Mouse (Mus musculus) urinary bladder, adult 18-20 months (tissue): ENCODE data around the gene Iqcn.

Experiments used
- DNase-seq, 2 experiments: peaks; one replicate each; pipeline ENCODE4 v3.0.0; 2022; ENCODE audit warnings: low spot score in 2 of 2, mixed read lengths in 2 of 2

The Iqcn gene

GRCm38 (mm10) chr8:70678679-70679078 is 24.6 kb upstream of the Iqcn start:
- DNase-seq, result no peak

DNA sequence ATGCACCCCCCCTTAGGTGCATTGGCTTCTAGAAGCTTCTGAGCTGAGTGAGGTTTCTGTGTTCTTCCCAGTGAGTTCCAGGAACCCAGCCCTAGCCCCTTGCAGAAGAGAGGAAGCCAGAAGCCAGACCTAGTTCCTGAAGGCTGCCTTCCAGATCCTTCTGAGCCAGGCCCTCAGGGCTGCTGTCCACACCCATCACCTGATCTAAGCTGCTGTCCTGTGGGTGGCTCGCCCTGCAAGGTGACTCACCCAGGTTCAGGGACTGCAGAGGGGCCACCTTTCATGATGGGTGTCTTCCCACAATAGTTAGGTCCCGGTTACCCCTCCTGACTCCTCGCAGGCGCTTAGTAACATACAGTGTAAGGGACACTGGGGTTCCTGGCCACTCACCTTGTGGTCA is 23.9 kb upstream of the Iqcn start:
- DNase-seq, result no peak

DNA sequence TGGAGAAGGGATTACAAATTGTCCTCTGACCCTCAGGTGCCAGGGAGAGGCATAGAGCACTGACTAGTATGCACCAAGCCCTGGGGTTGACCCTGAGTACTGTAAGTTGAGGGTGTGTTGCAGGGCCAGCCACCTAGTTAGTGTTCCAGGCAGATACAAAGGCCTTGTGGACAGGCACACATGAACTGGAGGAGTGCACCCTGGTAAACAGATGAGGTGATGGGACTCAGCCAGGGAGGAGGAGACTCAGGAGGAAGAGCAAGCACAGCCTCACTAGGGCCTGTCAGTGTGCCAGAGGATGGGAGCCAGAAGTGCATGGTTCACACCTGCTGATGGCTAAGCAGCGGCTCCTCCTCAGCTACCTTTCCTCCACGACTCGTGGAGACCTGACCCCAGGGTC is 23.2 kb upstream of the Iqcn start:
- no peak for DNase-seq

GRCm38 (mm10) chr8:70681410-70681809 is 21.8 kb upstream of the Iqcn start:
- no peak for DNase-seq

- peak; percentile 58 to 81 for DNase-seq
These were observed 21.1 kb upstream of the Iqcn start for GRCm38 (mm10) chr8:70682193-70682592.

DNA sequence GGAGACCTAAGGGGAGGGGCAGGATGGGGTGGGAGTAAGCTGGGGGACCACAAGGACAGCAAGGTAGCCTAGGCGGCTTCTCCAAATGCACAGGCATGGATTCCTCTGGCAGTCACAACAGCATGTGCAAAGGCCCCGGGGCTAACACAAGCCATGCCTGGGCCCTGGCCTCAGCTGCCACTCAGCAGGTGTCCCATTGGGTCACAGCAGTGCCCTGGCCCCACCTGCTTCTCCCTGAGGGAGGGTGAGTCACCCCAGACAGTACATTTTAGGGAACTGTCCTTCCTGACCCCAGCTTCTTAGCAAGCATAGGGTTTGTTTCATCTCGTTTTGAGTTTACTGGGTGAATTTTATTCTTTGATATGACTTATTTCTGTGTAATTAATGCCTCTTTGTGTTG is 20.6 kb upstream of the Iqcn start:
- DNase-seq, result no peak

- DNase-seq, result no peak
These were observed 19.0 kb upstream of the Iqcn start for GRCm38 (mm10) chr8:70684291-70684690.

GRCm38 (mm10) chr8:70687576-70687975 is 15.7 kb upstream of the Iqcn start:
- no peak for DNase-seq

DNA sequence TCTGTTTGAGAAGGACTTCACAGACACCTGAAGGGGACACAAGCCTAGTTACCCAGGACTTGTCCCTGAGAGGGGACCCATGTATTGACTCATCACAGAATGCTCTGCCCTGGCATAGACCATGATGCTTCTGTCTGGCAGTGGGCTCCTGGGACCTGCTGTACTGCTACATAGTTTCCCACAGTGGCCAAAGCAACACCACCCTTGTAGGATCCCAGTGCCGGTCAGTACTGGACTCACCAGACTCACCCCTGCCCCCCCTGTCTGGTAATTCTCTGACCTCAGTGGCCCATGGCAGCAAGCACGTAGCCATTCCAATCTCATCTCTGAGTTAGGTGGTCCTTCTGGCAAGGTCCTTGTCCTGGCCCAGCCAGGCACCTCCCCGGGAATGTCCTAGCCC is 15.1 kb upstream of the Iqcn start:
- no peak for DNase-seq

- no peak for DNase-seq
These were observed 13.3 kb upstream of the Iqcn start for GRCm38 (mm10) chr8:70689892-70690390.

DNA sequence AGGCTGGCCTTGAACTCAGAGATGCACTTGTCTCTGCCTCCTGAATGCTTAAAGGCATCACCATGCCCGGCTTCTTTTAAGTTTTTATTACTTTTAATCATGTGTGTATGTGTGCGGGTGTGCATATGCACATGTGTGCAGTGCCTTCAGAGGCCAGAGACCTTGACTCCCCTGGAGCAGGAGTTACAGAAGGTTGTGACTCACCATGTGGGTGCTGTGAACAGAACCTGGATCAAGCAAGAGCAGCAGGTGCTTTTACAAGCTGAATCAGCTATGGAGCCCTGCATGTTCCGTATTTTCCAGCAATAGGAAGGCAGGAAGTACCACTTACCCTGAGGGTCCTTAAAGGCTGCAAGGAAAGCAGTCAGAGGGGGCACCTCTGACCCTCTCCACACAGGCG is 12.0 kb upstream of the Iqcn start:
- no peak for DNase-seq

DNA sequence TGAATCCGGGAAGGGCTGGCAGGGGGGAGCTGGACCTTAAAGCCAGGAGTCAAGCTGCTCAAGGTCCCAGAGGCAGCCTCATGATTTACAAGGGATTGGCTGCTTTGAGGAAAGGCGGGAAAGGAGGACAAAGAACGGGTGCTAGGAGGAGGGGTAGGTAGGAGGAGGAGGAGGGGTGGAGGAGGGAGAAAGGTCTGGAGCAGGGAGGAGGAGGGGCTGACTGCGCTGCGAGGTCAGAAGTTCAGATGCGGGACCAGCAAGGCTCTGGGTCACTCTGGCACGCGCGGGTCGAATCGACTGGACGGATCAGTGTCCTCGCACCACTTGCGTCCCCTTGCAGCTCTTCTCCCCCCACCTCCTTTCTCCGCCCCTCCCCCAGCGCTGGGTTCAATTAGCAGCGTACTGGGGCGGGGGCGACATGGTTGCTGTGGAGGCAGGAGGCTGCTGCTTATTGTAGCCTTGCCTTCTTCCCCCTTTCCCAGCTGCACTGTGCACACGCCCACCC is 11.5 kb upstream of the Iqcn start:
- DNase-seq, result no peak

DNA sequence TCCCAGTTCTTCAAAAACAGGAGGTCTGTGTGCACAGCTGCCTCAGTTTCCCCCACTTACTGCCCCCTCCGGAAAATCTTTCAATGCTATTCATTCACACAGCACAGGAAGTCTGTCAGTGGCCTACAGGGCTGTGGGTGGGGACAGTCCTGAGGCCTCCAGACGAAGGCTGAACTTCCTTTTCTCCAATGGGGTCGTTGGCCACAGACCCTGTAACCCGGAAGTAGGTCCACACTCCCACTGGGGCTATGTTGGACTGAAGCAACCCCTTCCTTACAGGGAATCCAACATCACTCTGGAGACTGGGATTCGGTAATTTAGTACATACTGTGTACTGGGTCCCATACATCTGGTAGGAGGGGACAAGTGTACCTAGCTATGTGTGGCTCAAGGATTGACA is 9.6 kb upstream of the Iqcn start:
- DNase-seq, result no peak

DNA sequence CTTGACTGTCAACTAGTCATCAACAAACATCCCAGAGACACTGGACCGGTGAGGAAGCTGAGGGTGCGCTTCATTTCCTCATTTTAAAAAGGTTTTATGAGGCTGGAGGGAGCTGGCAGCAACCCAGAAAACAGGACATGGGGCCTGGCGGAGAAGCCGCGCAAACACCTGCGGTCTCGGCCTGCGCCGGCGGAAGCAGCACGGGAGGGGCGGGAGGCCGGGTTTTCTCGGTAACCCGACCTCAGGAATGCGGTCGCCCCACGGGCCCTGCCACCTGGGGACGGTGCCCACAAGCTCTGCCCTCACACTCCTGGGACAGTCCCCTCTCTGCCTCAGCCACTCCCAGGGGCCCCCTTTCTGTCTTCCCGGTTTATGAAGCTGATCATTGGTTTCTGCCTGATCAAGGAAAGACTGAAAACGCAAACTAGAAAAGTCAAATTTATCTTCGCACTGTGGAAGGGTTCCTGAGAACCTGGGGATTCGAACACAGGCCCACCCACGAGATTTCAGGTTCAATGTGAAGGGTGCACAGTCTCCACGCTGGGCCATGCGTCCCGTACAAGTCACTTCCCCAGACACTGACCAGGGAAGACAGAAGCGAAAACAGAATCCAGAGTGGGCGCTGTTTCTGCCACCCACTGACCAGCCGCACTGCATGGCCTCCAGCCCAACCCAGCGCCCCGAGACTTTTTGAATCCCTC is 7.8 kb upstream of the Iqcn start:
- peak in 1 of 2 experiments; percentile 61 for DNase-seq

DNA sequence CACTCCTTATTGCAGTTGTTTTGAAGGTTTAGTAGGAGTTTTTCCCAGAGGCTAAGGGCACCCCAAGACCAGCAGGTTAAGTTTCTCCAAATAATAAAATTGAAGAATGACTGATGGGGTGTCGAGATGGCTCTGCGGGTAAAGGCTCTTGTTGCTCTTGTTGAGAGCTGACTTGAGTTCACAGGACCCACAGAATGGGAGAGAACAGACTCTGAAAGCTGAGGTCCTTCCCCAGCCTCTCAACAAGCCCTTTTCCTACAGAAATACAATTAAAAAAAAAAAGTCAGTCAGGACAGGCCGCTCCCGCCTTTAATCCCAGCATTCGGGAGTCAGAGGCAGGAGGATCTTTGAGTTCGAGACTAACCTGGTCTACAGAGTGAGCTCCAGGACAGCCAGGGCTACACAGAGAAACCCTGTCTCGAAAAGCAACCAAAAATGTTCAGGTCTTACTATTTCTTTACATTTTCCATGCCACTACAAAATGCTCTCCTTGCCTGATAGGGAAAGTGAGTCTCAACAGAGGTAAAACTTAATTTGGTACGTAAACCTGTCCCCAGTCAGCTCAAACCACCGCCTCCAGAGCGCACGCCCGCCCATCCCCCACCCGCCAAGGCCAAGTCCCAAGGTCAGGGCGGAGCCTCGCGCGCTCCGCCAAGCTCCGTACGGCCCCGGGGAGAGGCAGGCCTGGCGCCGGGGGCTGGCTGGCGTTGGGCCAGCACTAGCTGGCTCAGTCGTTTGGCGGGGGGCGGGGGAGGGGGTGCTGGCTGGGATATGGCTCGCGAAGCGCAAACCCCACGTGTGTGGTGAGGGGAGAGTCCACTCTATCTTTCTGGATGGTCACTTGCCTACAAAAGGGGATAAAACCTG is 7.0 kb upstream of the Iqcn start:
- peak in 1 of 2 experiments; percentile 65 for DNase-seq

GRCm38 (mm10) chr8:70696946-70697345 is 6.3 kb upstream of the Iqcn start:
- no peak for DNase-seq

DNA sequence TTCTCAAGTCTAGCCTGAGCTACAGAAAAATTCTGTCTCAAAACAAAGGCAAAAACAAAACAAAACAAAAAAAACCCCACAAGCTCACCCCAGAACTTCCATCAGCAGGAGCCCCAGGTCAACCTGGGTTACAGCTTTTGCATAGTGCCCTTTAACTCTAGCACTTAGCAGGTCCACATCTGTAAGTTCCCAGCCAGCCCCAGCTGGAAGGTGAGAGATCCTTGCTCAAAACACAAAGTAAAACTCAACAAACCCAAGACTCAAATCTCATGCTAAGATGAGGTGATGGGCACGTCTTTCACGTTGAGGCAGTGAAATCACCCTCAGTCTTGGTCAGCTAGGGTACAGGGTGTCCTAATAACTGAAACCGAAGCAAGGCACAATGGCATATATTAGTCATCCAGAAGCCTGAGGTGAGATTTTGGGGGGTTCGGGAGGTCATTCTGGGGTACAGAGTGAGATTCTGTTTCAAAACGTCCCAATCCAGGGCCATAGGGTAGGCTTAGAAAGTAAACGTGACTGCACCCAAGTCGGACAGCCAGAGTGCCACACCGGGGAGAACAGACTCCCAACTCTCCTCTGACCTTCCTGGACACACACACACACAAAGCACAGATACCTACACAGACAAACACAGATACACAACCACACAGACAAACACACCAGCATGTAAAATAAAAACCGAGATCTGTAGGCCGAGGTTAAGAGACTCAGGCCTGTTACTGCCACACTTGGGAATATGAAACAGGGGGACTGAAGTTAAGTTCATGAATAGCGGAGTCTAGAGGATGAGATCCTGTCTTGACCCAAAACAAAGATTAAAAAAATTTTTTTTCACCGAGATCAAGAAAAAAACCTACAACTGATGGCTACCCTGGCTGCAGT is 5.6 kb upstream of the Iqcn start:
- no peak for DNase-seq

- peak; percentile 99 for DNase-seq
These were observed 4.7 kb upstream of the Iqcn start, which contains the start of gene Jund for GRCm38 (mm10) chr8:70698310-70699109. TSS of gene Jund (plus strand) at chr8:70698949.

DNA sequence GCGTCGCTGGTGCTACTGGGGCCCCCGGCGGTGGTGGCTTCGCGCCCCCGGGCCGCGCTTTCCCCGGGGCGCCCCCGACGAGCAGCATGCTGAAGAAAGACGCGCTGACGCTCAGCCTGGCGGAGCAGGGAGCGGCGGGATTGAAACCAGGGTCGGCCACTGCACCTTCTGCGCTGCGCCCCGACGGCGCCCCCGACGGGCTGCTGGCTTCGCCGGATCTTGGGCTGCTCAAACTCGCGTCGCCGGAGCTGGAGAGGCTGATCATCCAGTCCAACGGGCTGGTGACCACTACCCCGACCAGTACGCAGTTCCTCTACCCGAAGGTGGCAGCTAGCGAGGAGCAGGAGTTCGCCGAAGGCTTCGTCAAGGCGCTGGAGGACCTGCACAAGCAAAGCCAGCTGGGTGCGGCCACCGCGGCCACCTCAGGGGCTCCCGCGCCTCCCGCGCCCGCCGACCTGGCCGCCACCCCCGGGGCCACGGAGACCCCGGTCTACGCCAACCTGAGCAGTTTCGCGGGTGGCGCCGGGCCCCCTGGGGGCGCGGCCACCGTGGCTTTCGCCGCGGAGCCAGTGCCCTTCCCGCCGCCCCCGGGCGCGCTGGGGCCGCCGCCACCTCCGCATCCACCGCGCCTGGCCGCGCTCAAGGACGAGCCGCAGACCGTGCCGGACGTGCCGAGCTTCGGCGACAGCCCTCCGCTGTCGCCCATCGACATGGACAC is 4.0 kb upstream of the Iqcn start:
- peak; percentile 48 to 67 for DNase-seq
